Mouse (Mus musculus) stomach, embryonic 15.5 days (tissue): ENCODE measurements around the gene Tmem72. TPM values are rescaled to one million over a fixed set of nuclear protein-coding genes. Genes with fewer than 3 reads are reported as not detected.

ENCODE experiments used
- microRNA-seq: library from miRNA; unstranded; fragments of <30 nt; microRNA quantifications from one replicate; pipeline ENCODE4, GENCODE M21; 2016
- polyA plus RNA-seq: library from polyadenylated mRNA; unstranded; fragments of >200 nt; fragmentation: Nextera tagmentation; extraction: Ambion mirVana; gene quantifications from 2 replicates; pipeline ENCODE4 v1.2.1, GENCODE M21; 2015

Gene Tmem72
- polyA plus RNA-seq, 1 experiment from 2014 or later, result 0.05 TPM

Small RNAs within 50 kb of the gene (microRNA-seq; reads per million reads assigned to microRNA genes)
- not detected for gene Mir7043

Other genes starting within 250 kb of the Tmem72 start
- not detected in 2 replicates for gene Olfr211, start 227.8 kb downstream of the Tmem72 start, polyA plus RNA-seq
- gene Olfr212, start 210.4 kb downstream of the Tmem72 start, polyA plus RNA-seq, result not detected in 2 replicates
- gene Olfr213, start 178.5 kb downstream of the Tmem72 start, polyA plus RNA-seq, result not detected in 2 replicates
- 0.35 and 2.5 TPM in 2 replicates for gene Gm5580, start 165.8 kb downstream of the Tmem72 start, polyA plus RNA-seq
- gene Olfr214, start 162.7 kb downstream of the Tmem72 start, polyA plus RNA-seq, result not detected in 2 replicates
- not detected in 2 replicates for gene Olfr215, start 132.7 kb downstream of the Tmem72 start, polyA plus RNA-seq
- gene Zfp422, start 87.9 kb downstream of the Tmem72 start, polyA plus RNA-seq, result 132 and 135 TPM in 2 replicates
- 32.2 and 33.7 TPM in 2 replicates for gene Depp1, start 66.3 kb downstream of the Tmem72 start, polyA plus RNA-seq
- gene Rassf4, start 43.0 kb downstream of the Tmem72 start, polyA plus RNA-seq, result 10.1 and 10.6 TPM in 2 replicates